Mouse (Mus musculus) limb, embryonic 10.5 days (tissue): Measurements from ENCODE around the gene Acta2. TPM values are rescaled to one million over a fixed set of nuclear protein-coding genes. Genes with fewer than 3 reads are reported as not detected.

Experiments used
- DNase-seq: peaks from one replicate; pipeline ENCODE4 v3.0.0-alpha.2; 2017; ENCODE audit warnings: low spot score
- H3K27ac ChIP-seq: fragments of 300-500 bp; sonication (generic); 2 replicates; pipeline ENCODE4 v1.5.1; 2016; ENCODE audit warnings: mild to moderate bottlenecking
- H3K27me3 ChIP-seq: fragments of 300-500 bp; sonication (generic); 2 replicates; pipeline ENCODE4 v1.6.1; 2016; ENCODE audit warnings: low read depth, mild to moderate bottlenecking; ENCODE audit not compliant: poor library complexity, severe bottlenecking
- H3K36me3 ChIP-seq: fragments of 300-500 bp; sonication (generic); 2 replicates; pipeline ENCODE4 v1.6.1; 2016; ENCODE audit warnings: mild to moderate bottlenecking, moderate library complexity
- H3K4me1 ChIP-seq: fragments of 300-500 bp; sonication (generic); 2 replicates; pipeline ENCODE4 v1.6.1; 2016
- H3K4me3 ChIP-seq: fragments of 300-500 bp; sonication (generic); 2 replicates; pipeline ENCODE4 v1.5.1; 2016; ENCODE audit warnings: mild to moderate bottlenecking, moderate library complexity
- H3K9me3 ChIP-seq: fragments of 300-500 bp; sonication (generic); replicated peaks from 2 replicates; pipeline ENCODE4 v1.6.1; 2016; ENCODE audit warnings: mild to moderate bottlenecking
- WGBS: fragments of 180-500 bp; shearing (Covaris S2); methylation state at CpG from one replicate; pipeline ENCODE4 v1.1.7; 2016; 5-methylcytosine and 5-hydroxymethylcytosine counted together
- polyA plus RNA-seq: library from polyadenylated mRNA; unstranded; fragments of >200 nt; fragmentation: Nextera tagmentation; extraction: Ambion mirVana; gene quantifications from 2 replicates; pipeline ENCODE4 v1.2.1, GENCODE M21; 2016

Acta2 gene
- 12.0 and 19.9 TPM in 2 replicates for polyA plus RNA-seq

GRCm38 (mm10) chr19:34254880-34255681 lies at the start of gene Acta2:
Gene Acta2 (minus strand): TSS chr19:34255590.
- Histone ChIP-seq H3K4me3 (no peak within 1 kb of the TSS), H3K27ac (no peak within 1 kb of the TSS), H3K4me1 (peaks cover 6% of the 10 kb centered on the region; the same call in 1 of the 2 replicates), H3K27me3 (no peaks in the 10 kb centered on the region), H3K9me3 (no peaks in the 10 kb centered on the region), H3K36me3 (no peaks in the 10 kb centered on the region)
- peak; percentile 32 for DNase-seq
- 49% methylated on average over 16 of the region's 16 CpGs for WGBS

DNA sequence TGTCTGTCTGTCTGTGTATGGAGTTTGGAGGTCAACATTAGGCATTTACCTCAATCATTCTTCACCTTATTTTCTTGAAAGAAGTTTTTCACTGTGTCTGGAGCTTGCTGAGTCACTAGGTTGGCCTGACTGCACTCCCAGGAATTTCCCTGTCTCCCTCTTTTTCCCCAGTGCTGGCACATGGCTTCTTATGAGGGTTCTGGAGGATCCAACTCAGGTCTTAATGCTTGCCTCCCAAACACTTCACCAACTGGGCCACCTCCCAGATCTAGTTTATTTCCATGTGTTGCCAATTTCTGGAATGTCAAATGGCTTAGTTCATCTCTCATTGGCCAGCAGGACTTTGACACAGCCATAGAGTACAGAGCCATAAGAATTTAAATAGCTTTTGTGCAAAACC lies 49.5 kb upstream of the Acta2 start:
- Histone ChIP-seq H3K9me3 (no peaks in the 10 kb centered on the region), H3K27me3 (no peaks in the 10 kb centered on the region), H3K27ac (no peak overlapping the region), H3K36me3 (no peaks in the 10 kb centered on the region), H3K4me3 (no peak overlapping the region), H3K4me1 (no peaks in the 10 kb centered on the region)
- DNase-seq, result no peak

DNA sequence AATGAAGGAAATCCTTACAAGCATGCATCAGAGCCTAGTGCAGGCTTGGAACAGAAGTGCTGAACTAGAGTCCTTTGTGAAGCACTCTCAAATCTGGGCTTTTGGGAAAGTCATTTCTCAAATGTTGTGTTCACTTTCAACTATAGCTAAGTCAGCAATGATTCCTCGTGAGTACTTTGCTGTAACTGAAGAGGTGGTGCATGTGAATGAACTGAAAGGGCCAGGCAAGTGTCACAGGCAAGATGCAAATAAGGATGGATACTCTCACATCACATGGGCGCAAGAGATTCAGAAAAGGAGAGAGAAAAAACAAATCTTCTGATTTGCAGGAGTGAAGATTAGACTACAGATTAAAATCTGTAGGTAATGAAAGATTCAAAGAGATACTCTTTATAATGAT lies 45.0 kb upstream of the Acta2 start:
- WGBS, result 81% methylated on average over 2 of the region's 2 CpGs
- DNase-seq, result no peak

GRCm38 (mm10) chr19:34299229-34299628 lies 43.8 kb upstream of the Acta2 start:
- no peaks in the 10 kb centered on the region for H3K27me3 ChIP-seq
- no peak for DNase-seq
- no peak overlapping the region for H3K4me3 ChIP-seq
- H3K4me1 ChIP-seq, result no peaks in the 10 kb centered on the region
- H3K36me3 ChIP-seq, result no peaks in the 10 kb centered on the region
- H3K9me3 ChIP-seq, result no peaks in the 10 kb centered on the region
- WGBS, result 78% methylated on average over 4 of the region's 4 CpGs
- H3K27ac ChIP-seq, result no peak overlapping the region

More for the DNA sequence above, 45.0 kb upstream of the Acta2 start:
- Histone ChIP-seq H3K9me3 (no peaks in the 10 kb centered on the region), H3K27ac (no peak overlapping the region), H3K4me3 (no peak overlapping the region), H3K27me3 (no peaks in the 10 kb centered on the region), H3K4me1 (no peaks in the 10 kb centered on the region), H3K36me3 (no peaks in the 10 kb centered on the region)

- WGBS, result 69% methylated on average over 1 of the region's 1 CpGs
- H3K27me3 ChIP-seq, result no peaks in the 10 kb centered on the region
- H3K27ac ChIP-seq, result no peak overlapping the region
- no peak overlapping the region for H3K4me3 ChIP-seq
- no peaks in the 10 kb centered on the region for H3K9me3 ChIP-seq
- no peak for DNase-seq
- H3K4me1 ChIP-seq, result no peaks in the 10 kb centered on the region
- H3K36me3 ChIP-seq, result no peaks in the 10 kb centered on the region
Measured at GRCm38 (mm10) chr19:34298531-34298930, 43.1 kb upstream of the Acta2 start.

GRCm38 (mm10) chr19:34295442-34295841 lies 40.1 kb upstream of the Acta2 start:
- Histone ChIP-seq H3K4me1 (peaks cover 8% of the 10 kb centered on the region), H3K36me3 (no peaks in the 10 kb centered on the region), H3K4me3 (no peak overlapping the region), H3K27me3 (peaks cover 17% of the 10 kb centered on the region), H3K27ac (no peak overlapping the region), H3K9me3 (no peaks in the 10 kb centered on the region)
- 61% methylated on average over 6 of the region's 6 CpGs for WGBS
- DNase-seq, result no peak

GRCm38 (mm10) chr19:34293376-34293947 lies 38.1 kb upstream of the Acta2 start:
- WGBS, result 84% methylated on average over 3 of the region's 3 CpGs
- Histone ChIP-seq H3K27me3 (peaks cover 20% of the 10 kb centered on the region), H3K27ac (no peak overlapping the region), H3K4me1 (peaks cover 14% of the 10 kb centered on the region), H3K4me3 (no peak overlapping the region), H3K36me3 (no peaks in the 10 kb centered on the region), H3K9me3 (no peaks in the 10 kb centered on the region)
- no peak for DNase-seq

GRCm38 (mm10) chr19:34292701-34293100 lies 37.3 kb upstream of the Acta2 start:
- Histone ChIP-seq H3K4me1 (peaks cover 14% of the 10 kb centered on the region), H3K9me3 (no peaks in the 10 kb centered on the region), H3K4me3 (no peak overlapping the region), H3K36me3 (no peaks in the 10 kb centered on the region), H3K27me3 (peaks cover 20% of the 10 kb centered on the region), H3K27ac (no peak overlapping the region)
- DNase-seq, result no peak
- WGBS, result 85% methylated on average over 2 of the region's 2 CpGs

GRCm38 (mm10) chr19:34291956-34292355 lies 36.6 kb upstream of the Acta2 start:
- Histone ChIP-seq H3K27me3 (peaks cover 20% of the 10 kb centered on the region), H3K9me3 (no peaks in the 10 kb centered on the region), H3K27ac (no peak overlapping the region), H3K36me3 (no peaks in the 10 kb centered on the region), H3K4me1 (peaks cover 14% of the 10 kb centered on the region), H3K4me3 (no peak overlapping the region)
- no peak for DNase-seq
- 63% methylated on average over 5 of the region's 5 CpGs for WGBS

GRCm38 (mm10) chr19:34291379-34291778 lies 36.0 kb upstream of the Acta2 start:
- H3K27me3 ChIP-seq, result peaks cover 20% of the 10 kb centered on the region
- no peak for DNase-seq
- H3K36me3 ChIP-seq, result no peaks in the 10 kb centered on the region
- peaks cover 14% of the 10 kb centered on the region for H3K4me1 ChIP-seq
- no peak overlapping the region for H3K27ac ChIP-seq
- H3K4me3 ChIP-seq, result peak overlapping the region; percentile 56
- H3K9me3 ChIP-seq, result no peaks in the 10 kb centered on the region
- 75% methylated on average over 8 of the region's 8 CpGs for WGBS

DNA sequence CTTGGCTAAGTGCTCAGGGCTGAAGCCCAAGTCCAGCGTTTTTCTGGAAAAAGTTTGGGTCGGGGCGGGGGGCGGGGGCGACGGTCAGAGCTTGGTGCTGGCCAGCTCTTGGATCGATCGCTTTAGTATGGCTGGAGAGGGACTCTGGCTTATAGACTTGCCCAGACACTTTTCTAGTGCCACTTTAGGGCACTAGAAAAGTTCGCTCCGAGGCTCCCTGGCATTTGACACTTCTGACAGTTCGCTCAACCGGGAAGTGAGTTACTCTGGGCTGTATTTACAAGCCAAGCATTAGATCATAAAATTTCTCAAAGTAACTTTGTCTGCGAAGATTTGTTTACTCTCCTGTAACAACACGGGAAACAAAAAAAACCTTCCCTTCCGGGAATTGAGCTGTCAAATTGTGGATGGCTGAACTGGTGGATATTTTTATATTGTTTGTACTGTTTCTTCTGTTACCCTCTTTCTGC lies 35.5 kb upstream of the Acta2 start:
- WGBS, result 20% methylated on average over 15 of the region's 15 CpGs
- H3K4me1 ChIP-seq, result peaks cover 14% of the 10 kb centered on the region
- H3K9me3 ChIP-seq, result no peaks in the 10 kb centered on the region
- H3K27me3 ChIP-seq, result peaks cover 20% of the 10 kb centered on the region
- H3K4me3 ChIP-seq, result peak overlapping the region; percentile 56
- DNase-seq, result no peak
- no peaks in the 10 kb centered on the region for H3K36me3 ChIP-seq
- H3K27ac ChIP-seq, result no peak overlapping the region

GRCm38 (mm10) chr19:34289948-34290789 lies 34.8 kb upstream of the Acta2 start, which contains the start of gene Fas:
Gene Fas (plus strand): TSS chr19:34290666.
- no peaks in the 10 kb centered on the region for H3K36me3 ChIP-seq
- peaks cover 20% of the 10 kb centered on the region for H3K27me3 ChIP-seq
- H3K4me1 ChIP-seq, result peaks cover 14% of the 10 kb centered on the region
- peak within 1 kb of the TSS; percentile 33 for H3K27ac ChIP-seq
- peak within 1 kb of the TSS; percentile 56 for H3K4me3 ChIP-seq
- peak; percentile 64 for DNase-seq
- H3K9me3 ChIP-seq, result no peaks in the 10 kb centered on the region
- WGBS, result 4% methylated on average over 19 of the region's 19 CpGs

DNA sequence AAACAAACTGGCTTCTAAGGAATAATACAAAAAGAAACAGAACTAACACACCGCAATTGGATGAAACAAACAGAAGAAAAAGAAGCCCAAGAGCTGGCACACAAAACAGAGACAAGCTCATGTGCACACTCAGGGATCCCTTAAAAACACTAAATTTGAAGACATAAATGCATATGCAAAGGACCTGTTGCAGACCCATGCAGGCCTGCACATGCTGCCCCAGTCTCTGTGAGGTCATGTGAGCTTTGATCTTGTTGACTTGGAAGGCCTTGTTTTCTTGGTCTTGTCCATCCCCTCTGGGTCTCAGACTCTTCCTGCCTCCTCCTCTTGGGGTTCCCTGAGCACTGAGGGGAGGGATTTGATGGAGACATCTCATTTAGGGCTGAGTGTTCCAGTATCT lies 33.3 kb upstream of the Acta2 start:
- Histone ChIP-seq H3K4me3 (no peak overlapping the region), H3K9me3 (no peaks in the 10 kb centered on the region), H3K27ac (no peak overlapping the region), H3K4me1 (peaks cover 14% of the 10 kb centered on the region), H3K27me3 (peaks cover 20% of the 10 kb centered on the region), H3K36me3 (no peaks in the 10 kb centered on the region)
- DNase-seq, result no peak
- 95% methylated on average over 1 of the region's 1 CpGs for WGBS
